Mouse (Mus musculus) midbrain, embryonic 12.5 days (tissue): ENCODE measurements around the gene Mrpl52. TPM values are rescaled to one million over a fixed set of nuclear protein-coding genes. Genes with fewer than 3 reads are reported as not detected.
A peak's percentile ranks its signal among the peaks of the same experiment; 100 is the strongest.

Experiments used
- ATAC-seq: fragments of 200-750 bp; cut with Nextera tagmentation; 2 replicates; pipeline ENCODE4 v1.8.0; 2017; ENCODE audit warnings: low read depth, moderate TSS enrichment, moderate library complexity; ENCODE audit not compliant: low FRiP score
- H3K27ac ChIP-seq: fragments of 300-500 bp; sonication (generic); replicated peaks from 2 replicates; pipeline ENCODE4 v1.5.1; 2016; ENCODE audit warnings: mild to moderate bottlenecking
- H3K27me3 ChIP-seq: fragments of 300-500 bp; sonication (generic); 2 replicates; pipeline ENCODE4 v1.6.1; 2016; ENCODE audit warnings: mild to moderate bottlenecking
- H3K36me3 ChIP-seq: fragments of 300-500 bp; sonication (generic); 2 replicates; pipeline ENCODE4 v1.6.1; 2016
- H3K4me1 ChIP-seq: fragments of 300-500 bp; sonication (generic); 2 replicates; pipeline ENCODE4 v1.6.1; 2016
- H3K4me2 ChIP-seq: fragments of 300-500 bp; sonication (generic); replicated peaks from 2 replicates; pipeline ENCODE4 v1.6.1; 2016; ENCODE audit warnings: mild to moderate bottlenecking, moderate library complexity
- H3K4me3 ChIP-seq: fragments of 300-500 bp; sonication (generic); 2 replicates; pipeline ENCODE4 v1.5.1; 2016; ENCODE audit warnings: mild to moderate bottlenecking
- H3K9ac ChIP-seq: fragments of 300-500 bp; sonication (generic); replicated peaks from 2 replicates; pipeline ENCODE4 v1.6.1; 2016; ENCODE audit warnings: mild to moderate bottlenecking, moderate library complexity
- H3K9me3 ChIP-seq: fragments of 300-500 bp; sonication (generic); 2 replicates; pipeline ENCODE4 v1.6.1; 2016; ENCODE audit warnings: mild to moderate bottlenecking
- WGBS: fragments of 180-500 bp; shearing (Covaris S2); methylation state at CpG from one replicate; pipeline ENCODE4 v1.1.7; 2016; 5-methylcytosine and 5-hydroxymethylcytosine counted together
- polyA plus RNA-seq: library from polyadenylated mRNA; unstranded; fragments of >200 nt; fragmentation: Nextera tagmentation; extraction: Ambion mirVana; gene quantifications from 2 replicates; pipeline ENCODE4 v1.2.1, GENCODE M21; 2016

The Mrpl52 gene
- polyA plus RNA-seq, 1 experiment from 2014 or later = 264 TPM

DNA sequence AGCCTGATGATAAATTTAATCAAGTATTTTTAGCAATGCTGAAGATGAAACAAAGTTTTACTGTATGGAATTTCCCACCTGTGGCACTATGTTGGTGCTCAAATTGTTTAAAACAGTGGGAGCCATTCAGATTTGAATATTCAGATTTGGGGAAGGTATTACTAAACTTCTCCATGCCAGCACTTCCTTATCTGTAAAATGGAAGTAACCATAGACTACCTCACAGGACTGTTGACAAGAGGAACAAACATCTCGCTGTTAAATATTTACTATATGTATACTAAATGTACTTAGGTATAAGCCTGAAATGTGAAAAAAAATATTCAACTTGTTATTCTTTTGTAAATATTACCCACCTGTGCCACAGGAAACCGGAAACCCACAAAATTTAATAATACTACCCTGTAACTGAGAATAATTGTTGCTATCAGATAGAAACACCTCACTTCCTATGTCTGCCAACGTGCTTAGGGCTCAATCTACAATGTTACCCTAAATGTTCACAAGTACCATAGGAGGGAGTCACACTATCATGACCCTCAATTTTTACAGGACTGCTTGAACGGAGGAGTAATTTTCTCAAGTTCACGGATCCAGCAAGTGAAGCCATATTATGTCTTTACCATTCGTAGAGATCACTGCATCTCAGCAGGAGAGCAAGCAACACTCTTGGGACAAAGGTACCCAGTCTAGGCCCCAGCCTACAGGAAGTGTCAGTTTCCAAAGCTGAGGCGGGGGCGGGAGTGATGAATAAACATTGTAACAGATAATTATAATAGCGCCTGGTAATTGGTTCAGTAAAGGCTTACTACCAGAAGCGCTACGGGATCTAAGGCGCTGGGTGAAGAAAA is 36.6 kb downstream of the Mrpl52 start:
- Histone ChIP-seq H3K27me3 (0 out of 2 replicates have a peak, but pooled peaks cover 6% of the 10 kb centered on the region), H3K9me3 (no peaks in the 10 kb centered on the region), H3K9ac (peak overlapping the region; percentile 77; the same call in 1 of the 2 replicates), H3K4me1 (0 out of 2 replicates have a peak, but pooled peaks cover 13% of the 10 kb centered on the region), H3K4me2 (peak overlapping the region; percentile 79), H3K4me3 (peak overlapping the region; percentile 80), H3K27ac (peak overlapping the region; percentile 75), H3K36me3 (peaks cover 11% of the 10 kb centered on the region)
- WGBS = 16% methylated on average over 12 of the region's 12 CpGs
- ATAC-seq = peak; percentile 53; the same call in 1 of the 2 replicates

DNA sequence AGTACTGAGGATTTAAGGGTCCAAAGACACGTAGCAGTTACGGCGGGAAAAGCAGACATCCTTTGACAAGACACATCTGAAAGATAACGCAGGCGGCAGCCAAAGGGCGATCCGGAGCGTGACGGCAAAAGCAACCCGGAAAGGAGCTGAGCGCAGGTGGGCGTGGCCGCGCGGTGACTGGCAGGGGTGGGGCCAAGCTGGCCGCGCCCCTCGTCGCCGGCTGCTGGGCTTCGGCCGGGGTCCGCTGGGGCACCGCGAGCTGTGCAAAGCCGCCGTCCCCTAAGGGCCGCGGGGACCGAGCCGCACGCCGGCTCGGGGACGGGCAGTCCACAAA is 37.2 kb downstream of the Mrpl52 start, which contains the start of gene Lrp10:
Gene Lrp10, plus strand, starts transcription at position 179 of the 334 bp plus-strand sequence.
- 0 out of 2 replicates have a peak, but pooled peaks cover 13% of the 10 kb centered on the region for H3K4me1 ChIP-seq
- peak within 1 kb of the TSS; percentile 75 for H3K27ac ChIP-seq
- H3K27me3 ChIP-seq = 0 out of 2 replicates have a peak, but pooled peaks cover 6% of the 10 kb centered on the region
- H3K4me2 ChIP-seq = peak within 1 kb of the TSS; percentile 79
- H3K36me3 ChIP-seq = peaks cover 17% of the 10 kb centered on the region
- H3K9ac ChIP-seq = peak within 1 kb of the TSS; percentile 77
- under 1% methylated on average over 35 of the region's 35 CpGs for WGBS
- H3K9me3 ChIP-seq = no peaks in the 10 kb centered on the region
- H3K4me3 ChIP-seq = peak within 1 kb of the TSS; percentile 80
- peak; percentile 92 for ATAC-seq

DNA sequence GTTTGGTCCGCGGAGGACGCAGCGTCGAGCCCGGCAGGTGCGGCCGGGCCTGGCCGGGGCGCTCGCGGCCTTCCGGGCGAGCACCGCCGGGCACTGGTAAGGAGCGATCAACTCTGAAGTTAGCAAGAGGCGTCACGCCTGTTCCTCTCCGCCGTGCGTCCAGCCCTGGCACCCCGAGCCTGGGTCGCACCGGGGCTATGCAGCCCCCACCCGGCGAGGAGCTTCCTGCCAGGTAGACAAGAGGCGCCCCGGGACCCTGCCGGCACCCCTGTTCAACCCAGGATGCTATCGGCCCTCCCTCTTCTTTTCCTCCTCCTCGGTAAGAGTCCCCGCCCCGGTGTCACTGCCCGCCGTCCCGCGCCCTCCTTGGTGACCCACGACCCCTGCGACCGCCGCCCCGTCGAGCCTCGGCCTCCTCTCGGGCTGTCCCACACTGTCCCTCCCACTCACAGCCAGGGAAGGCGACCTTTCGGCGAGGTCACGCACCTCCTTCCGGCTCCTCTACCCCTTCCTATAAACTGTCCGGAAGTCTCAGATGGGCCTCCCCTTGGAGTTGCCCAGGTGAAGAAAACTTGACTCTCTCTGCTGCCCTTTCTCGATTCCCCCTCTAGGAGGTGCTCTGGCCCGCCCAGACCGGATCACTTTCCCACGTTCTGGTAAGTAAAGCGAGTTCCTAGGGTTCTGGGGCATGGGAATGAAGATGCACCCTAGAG is 37.7 kb downstream of the Mrpl52 start:
- Histone ChIP-seq H3K4me1 (0 out of 2 replicates have a peak, but pooled peaks cover 13% of the 10 kb centered on the region), H3K27me3 (0 out of 2 replicates have a peak, but pooled peaks cover 6% of the 10 kb centered on the region), H3K9me3 (no peaks in the 10 kb centered on the region), H3K4me2 (peak overlapping the region; percentile 79), H3K27ac (peak overlapping the region; percentile 75), H3K36me3 (peaks cover 22% of the 10 kb centered on the region), H3K4me3 (peak overlapping the region; percentile 80), H3K9ac (peak overlapping the region; percentile 77)
- peak; percentile 83 for ATAC-seq
- WGBS = 1% methylated on average over 52 of the region's 57 CpGs

DNA sequence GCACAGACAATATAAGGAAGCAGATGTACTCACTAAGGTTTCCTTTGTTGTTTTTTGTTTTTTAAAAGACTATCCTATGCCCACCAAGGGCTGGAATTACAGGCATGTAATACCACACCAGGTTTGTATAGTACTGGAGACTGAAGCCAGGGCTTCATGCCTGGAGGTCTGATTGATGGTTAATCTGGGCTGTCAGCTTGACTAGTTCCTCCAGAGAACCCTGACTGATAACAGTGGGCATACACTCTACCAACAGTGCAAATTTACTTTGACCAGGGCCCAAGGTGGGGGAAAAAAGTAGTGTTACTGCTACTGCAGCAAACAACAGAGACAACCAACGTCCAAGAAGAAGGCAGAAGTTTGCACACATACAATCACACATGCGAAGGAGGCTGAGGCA is 44.8 kb downstream of the Mrpl52 start:
- H3K9ac ChIP-seq = no peak overlapping the region
- WGBS = 78% methylated on average over 2 of the region's 2 CpGs
- ATAC-seq = no peak

DNA sequence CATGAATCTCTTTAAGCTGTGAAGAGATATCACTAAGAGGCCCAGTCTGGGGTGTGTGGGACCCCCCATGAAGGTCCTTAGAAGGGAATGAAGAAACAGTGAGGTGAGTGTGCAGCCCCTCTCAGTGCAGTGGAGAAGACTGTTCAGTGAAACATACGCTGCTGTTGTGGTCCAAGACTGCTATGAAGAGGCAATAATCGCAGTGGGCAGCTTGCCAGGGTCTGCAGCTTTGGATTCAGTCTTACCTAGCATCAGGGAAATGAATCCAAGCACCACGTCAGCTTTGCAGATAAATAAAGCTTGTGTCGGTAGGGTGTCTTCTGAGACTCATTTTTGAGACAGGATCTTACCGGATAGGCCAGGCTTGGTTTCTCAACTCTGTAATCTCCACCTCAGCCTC is 46.0 kb downstream of the Mrpl52 start:
- WGBS = 83% methylated on average over 5 of the region's 5 CpGs
- peaks cover 21% of the 10 kb centered on the region for H3K4me1 ChIP-seq
- ATAC-seq = no peak
- peaks cover 33% of the 10 kb centered on the region for H3K36me3 ChIP-seq
- H3K27ac ChIP-seq = no peak overlapping the region
- H3K9me3 ChIP-seq = no peaks in the 10 kb centered on the region
- no peak overlapping the region for H3K4me3 ChIP-seq
- peaks cover 14% of the 10 kb centered on the region for H3K27me3 ChIP-seq
- no peak overlapping the region for H3K9ac ChIP-seq
- no peak overlapping the region for H3K4me2 ChIP-seq

More for the DNA sequence above, 44.8 kb downstream of the Mrpl52 start:
- Histone ChIP-seq H3K4me1 (peaks cover 9% of the 10 kb centered on the region), H3K4me3 (no peak overlapping the region), H3K4me2 (no peak overlapping the region), H3K36me3 (peaks cover 34% of the 10 kb centered on the region), H3K27me3 (peaks cover 2% of the 10 kb centered on the region; the same call in 1 of the 2 replicates), H3K9me3 (no peaks in the 10 kb centered on the region), H3K27ac (no peak overlapping the region)

DNA sequence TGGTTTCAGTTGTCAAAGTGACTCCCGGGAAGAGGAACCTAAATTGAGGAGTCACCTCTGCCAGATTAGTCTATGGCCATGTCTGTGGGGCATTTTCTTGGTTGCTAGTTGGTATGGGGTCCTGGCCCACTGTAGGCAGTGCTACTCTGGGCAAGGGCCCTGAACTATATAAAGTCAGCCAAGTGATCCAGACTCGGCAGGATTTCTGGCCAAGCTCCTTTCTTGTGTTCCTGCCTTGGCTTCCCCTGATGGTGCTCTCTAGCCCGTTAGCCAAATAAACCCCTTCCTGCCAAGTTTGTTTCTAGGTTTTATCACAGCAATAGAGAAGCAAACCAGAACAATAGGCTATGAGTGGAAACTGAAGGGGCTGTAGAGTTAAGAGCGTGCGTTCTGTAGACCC is 48.0 kb downstream of the Mrpl52 start:
- Histone ChIP-seq H3K9me3 (no peaks in the 10 kb centered on the region), H3K9ac (no peak overlapping the region), H3K4me2 (no peak overlapping the region), H3K36me3 (peaks cover 14% of the 10 kb centered on the region), H3K4me1 (peaks cover 32% of the 10 kb centered on the region), H3K4me3 (no peak overlapping the region), H3K27me3 (peaks cover 35% of the 10 kb centered on the region), H3K27ac (no peak overlapping the region; the same call in 1 of the 2 replicates)
- no peak for ATAC-seq
- WGBS = 90% methylated on average over 5 of the region's 5 CpGs

GRCm38 (mm10) chr14:54475941-54476844 is 49.5 kb downstream of the Mrpl52 start, which contains the start of gene Rem2:
Gene Rem2 (plus strand): TSS chr14:54476100.
- peak within 1 kb of the TSS; percentile 60 for H3K4me3 ChIP-seq
- 0 out of 2 replicates have a peak, but pooled peaks cover 4% of the 10 kb centered on the region for H3K36me3 ChIP-seq
- H3K9ac ChIP-seq = peak within 1 kb of the TSS; percentile 76
- peak; percentile 91 for ATAC-seq
- H3K4me1 ChIP-seq = peaks cover 36% of the 10 kb centered on the region
- WGBS = 2% methylated on average over 23 of the region's 23 CpGs
- H3K9me3 ChIP-seq = no peaks in the 10 kb centered on the region
- H3K4me2 ChIP-seq = peak within 1 kb of the TSS; percentile 82
- H3K27ac ChIP-seq = peak within 1 kb of the TSS; percentile 76
- H3K27me3 ChIP-seq = peaks cover 45% of the 10 kb centered on the region

DNA sequence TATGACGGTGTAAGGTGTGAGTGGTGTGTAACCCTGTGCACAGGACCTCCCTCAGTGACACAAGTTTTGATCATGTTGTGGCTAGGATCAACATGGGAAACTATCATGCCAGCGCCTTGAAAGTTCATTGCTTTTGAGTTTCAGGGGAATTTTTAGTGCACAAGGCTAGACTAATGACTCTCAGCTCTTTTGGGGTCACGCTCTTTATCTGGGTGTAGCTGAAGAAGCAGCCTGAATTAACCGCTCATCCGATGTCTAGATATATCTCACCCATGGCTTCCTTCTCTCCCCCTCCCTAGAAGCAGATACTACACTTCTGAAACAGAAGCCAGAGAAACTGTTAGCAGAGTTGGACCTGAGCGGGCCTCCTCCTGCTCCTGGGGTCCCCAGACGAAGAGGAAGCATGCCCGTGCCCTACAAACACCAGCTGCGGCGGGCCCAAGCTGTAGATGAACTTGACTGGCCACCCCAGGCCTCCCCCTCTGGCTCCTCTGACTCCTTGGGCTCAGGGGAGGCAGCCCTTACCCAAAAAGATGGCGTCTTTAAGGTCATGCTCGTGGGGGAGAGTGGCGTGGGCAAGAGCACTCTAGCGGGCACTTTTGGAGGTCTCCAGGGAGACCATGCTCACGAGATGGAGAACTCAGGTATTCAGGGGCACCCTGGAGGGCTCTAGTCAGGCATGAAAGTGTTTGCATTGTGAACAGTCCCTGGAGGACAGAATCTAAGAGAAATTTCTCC is 50.6 kb downstream of the Mrpl52 start:
- H3K4me3 ChIP-seq = peak overlapping the region; percentile 60
- H3K9me3 ChIP-seq = no peaks in the 10 kb centered on the region
- H3K27ac ChIP-seq = peak overlapping the region; percentile 76
- peaks cover 36% of the 10 kb centered on the region for H3K4me1 ChIP-seq
- 67% methylated on average over 15 of the region's 15 CpGs for WGBS
- ATAC-seq = no peak
- H3K27me3 ChIP-seq = peaks cover 45% of the 10 kb centered on the region
- H3K9ac ChIP-seq = peak overlapping the region; percentile 76
- H3K4me2 ChIP-seq = peak overlapping the region; percentile 82
- H3K36me3 ChIP-seq = 0 out of 2 replicates have a peak, but pooled peaks cover 4% of the 10 kb centered on the region
